Mouse (Mus musculus): ENCODE results near the gene Samd13. TPM values are rescaled to one million over a fixed set of nuclear protein-coding genes. Genes with fewer than 3 reads are reported as not detected.
A peak's percentile ranks its signal among the peaks of the same experiment; 100 is the strongest.

The Samd13 gene
- total RNA-seq (2014; rRNA removed) (0.36 and 0.89 TPM in 2 replicates), polyA plus RNA-seq (2015; fragmentation: Nextera tagmentation; extraction: Ambion mirVana) (0.45 and 0.46 TPM in 2 replicates)

- H3K9me3 ChIP-seq (ENCODE audit: low read length), result no peaks in the 10 kb centered on the region
- 3% methylated on average over 50 of the region's 50 CpGs for WGBS
- H3K4me2 ChIP-seq (ENCODE audit: low read depth, low read length), result peak within 1 kb of the TSS; percentile 93
- H3K9ac ChIP-seq (replicated peaks; ENCODE audit: low read length), result peak within 1 kb of the TSS; percentile 33; the same call in 1 of the 2 replicates
- H3K4me3 ChIP-seq (ENCODE audit: low read length), result peak within 1 kb of the TSS; percentile 44
- ATAC-seq, result peak; percentile 93
- H3K27me3 ChIP-seq (ENCODE audit: insufficient read depth, low read length), result no peaks in the 10 kb centered on the region
- peak; percentile 84 for DNase-seq (ENCODE audit: low spot score)
- TF ChIP-seq CTCF (IDR thresholded peaks at IDR 0.05; ENCODE audit: low read depth), result no peak
- no peak within 1 kb of the TSS for H3K27ac ChIP-seq
- no peaks in the 10 kb centered on the region; the same call in 1 of the 2 replicates for H3K4me1 ChIP-seq (ENCODE audit: insufficient read depth, low read length)
- H3K36me3 ChIP-seq (ENCODE audit: insufficient read depth, low read length), result no peaks in the 10 kb centered on the region
Observed at GRCm38 (mm10) chr3:146684811-146685675, at the start of gene Samd13. Gene Samd13 (minus strand): TSS chr3:146685592.

GRCm38 (mm10) chr3:146731499-146731898 is 46.1 kb upstream of the Samd13 start:
- ATAC-seq, result no peak
- DNase-seq (ENCODE audit: low spot score), result no peak
- 95% methylated on average over 11 of the region's 11 CpGs for WGBS

GRCm38 (mm10) chr3:146723037-146723436 is 37.6 kb upstream of the Samd13 start:
- Histone ChIP-seq H3K27ac (no peak overlapping the region), H3K4me3 (ENCODE audit: low read length) (no peak overlapping the region), H3K9ac (replicated peaks; ENCODE audit: low read length) (no peak overlapping the region), H3K27me3 (ENCODE audit: insufficient read depth, low read length) (no peaks in the 10 kb centered on the region), H3K36me3 (ENCODE audit: insufficient read depth, low read length) (0 out of 2 replicates have a peak, but pooled peaks cover 5% of the 10 kb centered on the region), H3K4me1 (ENCODE audit: insufficient read depth, low read length) (no peaks in the 10 kb centered on the region), H3K4me2 (ENCODE audit: low read depth, low read length) (no peak overlapping the region), H3K9me3 (ENCODE audit: low read length) (0 out of 2 replicates have a peak, but pooled peaks cover 3% of the 10 kb centered on the region)
- ATAC-seq, result no peak
- TF ChIP-seq CTCF (IDR thresholded peaks at IDR 0.05; ENCODE audit: low read depth), result no peak
- 51% methylated on average over 3 of the region's 3 CpGs for WGBS
- DNase-seq (ENCODE audit: low spot score), result no peak

More at GRCm38 (mm10) chr3:146731499-146731898, 46.1 kb upstream of the Samd13 start:
- Histone ChIP-seq H3K27ac (no peak overlapping the region), H3K4me3 (ENCODE audit: low read length) (no peak overlapping the region), H3K27me3 (ENCODE audit: insufficient read depth, low read length) (no peaks in the 10 kb centered on the region), H3K9me3 (ENCODE audit: low read length) (no peaks in the 10 kb centered on the region), H3K36me3 (ENCODE audit: insufficient read depth, low read length) (peaks cover 31% of the 10 kb centered on the region; the same call in 1 of the 2 replicates), H3K4me1 (ENCODE audit: insufficient read depth, low read length) (no peaks in the 10 kb centered on the region), H3K4me2 (ENCODE audit: low read depth, low read length) (no peak overlapping the region), H3K9ac (replicated peaks; ENCODE audit: low read length) (no peak overlapping the region)
- no peak for TF ChIP-seq CTCF (IDR thresholded peaks at IDR 0.05; ENCODE audit: low read depth)

GRCm38 (mm10) chr3:146719696-146720095 is 34.3 kb upstream of the Samd13 start:
- Histone ChIP-seq H3K27me3 (ENCODE audit: insufficient read depth, low read length) (no peaks in the 10 kb centered on the region), H3K4me3 (ENCODE audit: low read length) (no peak overlapping the region), H3K4me2 (ENCODE audit: low read depth, low read length) (no peak overlapping the region), H3K9ac (replicated peaks; ENCODE audit: low read length) (no peak overlapping the region), H3K4me1 (ENCODE audit: insufficient read depth, low read length) (no peaks in the 10 kb centered on the region), H3K9me3 (ENCODE audit: low read length) (no peaks in the 10 kb centered on the region), H3K36me3 (ENCODE audit: insufficient read depth, low read length) (no peaks in the 10 kb centered on the region), H3K27ac (no peak overlapping the region)
- ATAC-seq (no peak), DNase-seq (ENCODE audit: low spot score) (peak; percentile 10)
- TF ChIP-seq CTCF (IDR thresholded peaks at IDR 0.05; ENCODE audit: low read depth), result no peak
- 70% methylated on average over 4 of the region's 4 CpGs for WGBS

- H3K36me3 ChIP-seq (ENCODE audit: insufficient read depth, low read length), result no peaks in the 10 kb centered on the region
- H3K9ac ChIP-seq (replicated peaks; ENCODE audit: low read length), result no peak overlapping the region
- no peaks in the 10 kb centered on the region for H3K4me1 ChIP-seq (ENCODE audit: insufficient read depth, low read length)
- DNase-seq (ENCODE audit: low spot score) (no peak), ATAC-seq (no peak)
- no peak for TF ChIP-seq CTCF (IDR thresholded peaks at IDR 0.05; ENCODE audit: low read depth)
- no peak overlapping the region for H3K27ac ChIP-seq
- WGBS, result 66% methylated on average over 5 of the region's 5 CpGs
- no peak overlapping the region for H3K4me2 ChIP-seq (ENCODE audit: low read depth, low read length)
- no peak overlapping the region for H3K4me3 ChIP-seq (ENCODE audit: low read length)
- no peaks in the 10 kb centered on the region for H3K27me3 ChIP-seq (ENCODE audit: insufficient read depth, low read length)
- no peaks in the 10 kb centered on the region for H3K9me3 ChIP-seq (ENCODE audit: low read length)
Observed at GRCm38 (mm10) chr3:146718251-146718650, 32.9 kb upstream of the Samd13 start.

- TF ChIP-seq CTCF (IDR thresholded peaks at IDR 0.05; ENCODE audit: low read depth), result no peak
- no peak overlapping the region for H3K9ac ChIP-seq (replicated peaks; ENCODE audit: low read length)
- no peak overlapping the region for H3K27ac ChIP-seq
- WGBS, result 82% methylated on average over 7 of the region's 7 CpGs
- H3K36me3 ChIP-seq (ENCODE audit: insufficient read depth, low read length), result no peaks in the 10 kb centered on the region
- ATAC-seq (0 out of 2 replicates have a peak, but pooled peaks have one; percentile 71), DNase-seq (ENCODE audit: low spot score) (no peak)
- no peaks in the 10 kb centered on the region for H3K9me3 ChIP-seq (ENCODE audit: low read length)
- no peaks in the 10 kb centered on the region for H3K27me3 ChIP-seq (ENCODE audit: insufficient read depth, low read length)
- no peaks in the 10 kb centered on the region for H3K4me1 ChIP-seq (ENCODE audit: insufficient read depth, low read length)
- H3K4me2 ChIP-seq (ENCODE audit: low read depth, low read length), result no peak overlapping the region
- H3K4me3 ChIP-seq (ENCODE audit: low read length), result no peak overlapping the region
Observed at GRCm38 (mm10) chr3:146712305-146712704, 26.9 kb upstream of the Samd13 start.
